Mouse (Mus musculus) neural tube, embryonic 15.5 days (tissue): ENCODE results near the gene Stim1. TPM values are rescaled to one million over a fixed set of nuclear protein-coding genes. Genes with fewer than 3 reads are reported as not detected.
"Not testable (repeated sequence)": the region's sequence is repeated elsewhere in the genome, so short reads cannot be mapped to it uniquely, and the experiment has no call there.

Source experiments
- ATAC-seq: fragments of 200-750 bp; cut with Nextera tagmentation; 2 replicates; pipeline ENCODE4 v1.8.0; 2017; ENCODE audit warnings: mild to moderate bottlenecking, moderate TSS enrichment, moderate library complexity; ENCODE audit not compliant: low FRiP score
- H3K27ac ChIP-seq: fragments of 300-500 bp; sonication (generic); replicated peaks from 2 replicates; pipeline ENCODE4 v1.5.1; 2015; ENCODE audit warnings: mild to moderate bottlenecking, inconsistent platforms
- H3K27me3 ChIP-seq: fragments of 300-500 bp; sonication (generic); replicated peaks from 2 replicates; pipeline ENCODE4 v1.6.1; 2015; ENCODE audit warnings: inconsistent platforms
- H3K36me3 ChIP-seq: fragments of 300-500 bp; sonication (generic); 2 replicates; pipeline ENCODE4 v1.6.1; 2015; ENCODE audit warnings: inconsistent platforms
- H3K4me1 ChIP-seq: fragments of 300-500 bp; sonication (generic); 2 replicates; pipeline ENCODE4 v1.6.1; 2015; ENCODE audit warnings: inconsistent platforms
- H3K4me2 ChIP-seq: fragments of 300-500 bp; sonication (generic); 2 replicates; pipeline ENCODE4 v1.6.1; 2015; ENCODE audit warnings: inconsistent platforms, mild to moderate bottlenecking, moderate library complexity
- H3K4me3 ChIP-seq: fragments of 300-500 bp; sonication (generic); replicated peaks from 2 replicates; pipeline ENCODE4 v1.5.1; 2015; ENCODE audit warnings: mild to moderate bottlenecking, inconsistent platforms
- H3K9ac ChIP-seq: fragments of 300-500 bp; sonication (generic); replicated peaks from 2 replicates; pipeline ENCODE4 v1.6.1; 2015; ENCODE audit warnings: mild to moderate bottlenecking, inconsistent platforms
- H3K9me3 ChIP-seq: fragments of 300-500 bp; sonication (generic); replicated peaks from 2 replicates; pipeline ENCODE4 v1.6.1; 2016; ENCODE audit warnings: inconsistent platforms
- WGBS: fragments of 180-500 bp; shearing (Covaris S2); methylation state at CpG from one replicate; pipeline ENCODE4 v1.1.7; 2015; ENCODE audit warnings: mixed read lengths; 5-methylcytosine and 5-hydroxymethylcytosine counted together
- polyA plus RNA-seq: library from polyadenylated mRNA; unstranded; fragments of >200 nt; fragmentation: Nextera tagmentation; extraction: Ambion mirVana; gene quantifications from 2 replicates; pipeline ENCODE4 v1.2.1, GENCODE M21; 2015

The Stim1 gene
- polyA plus RNA-seq, 1 experiment from 2014 or later: 13.2 TPM

GRCm38 (mm10) chr7:102250631-102251214, 16.9 kb upstream of the Stim1 start:
- Histone ChIP-seq H3K36me3 (no peaks in the 10 kb centered on the region), H3K27ac (peak overlapping the region; percentile 88), H3K9me3 (no peaks in the 10 kb centered on the region), H3K4me3 (peak overlapping the region; percentile 69), H3K4me1 (peaks cover 47% of the 10 kb centered on the region), H3K4me2 (peak overlapping the region; percentile 96), H3K27me3 (no peaks in the 10 kb centered on the region), H3K9ac (peak overlapping the region; percentile 77)
- peak; percentile 77 for ATAC-seq
- under 1% methylated on average over 33 of the region's 33 CpGs for WGBS

GRCm38 (mm10) chr7:102253631-102254030, 14.0 kb upstream of the Stim1 start:
- Histone ChIP-seq H3K36me3 (no peaks in the 10 kb centered on the region), H3K9ac (no peak overlapping the region), H3K4me2 (no peak overlapping the region), H3K4me1 (peaks cover 19% of the 10 kb centered on the region), H3K27ac (no peak overlapping the region), H3K9me3 (no peaks in the 10 kb centered on the region), H3K27me3 (no peaks in the 10 kb centered on the region), H3K4me3 (no peak overlapping the region)
- ATAC-seq: no peak
- WGBS: 83% methylated on average over 1 of the region's 1 CpGs

- ATAC-seq: no peak
- WGBS: 88% methylated on average over 3 of the region's 3 CpGs
- no peaks in the 10 kb centered on the region for H3K36me3 ChIP-seq
Observed at GRCm38 (mm10) chr7:102255954-102256353, 11.7 kb upstream of the Stim1 start, which contains the start of gene Rhog. TSS of gene Rhog (minus strand) at chr7:102256054.

GRCm38 (mm10) chr7:102256636-102257035, 11.0 kb upstream of the Stim1 start:
- no peak overlapping the region for H3K27ac ChIP-seq
- H3K27me3 ChIP-seq: no peaks in the 10 kb centered on the region
- H3K4me1 ChIP-seq: no peaks in the 10 kb centered on the region
- no peaks in the 10 kb centered on the region for H3K36me3 ChIP-seq
- no peak overlapping the region for H3K4me2 ChIP-seq
- no peak for ATAC-seq
- no peak overlapping the region for H3K4me3 ChIP-seq
- WGBS: 84% methylated on average over 3 of the region's 3 CpGs
- no peaks in the 10 kb centered on the region for H3K9me3 ChIP-seq
- H3K9ac ChIP-seq: no peak overlapping the region

More at GRCm38 (mm10) chr7:102255954-102256353, 11.7 kb upstream of the Stim1 start, which contains the start of gene Rhog:
- H3K4me2 ChIP-seq: no peak within 1 kb of the TSS
- no peak within 1 kb of the TSS for H3K9ac ChIP-seq
- no peaks in the 10 kb centered on the region for H3K9me3 ChIP-seq
- H3K27me3 ChIP-seq: no peaks in the 10 kb centered on the region
- H3K4me3 ChIP-seq: no peak within 1 kb of the TSS
- H3K27ac ChIP-seq: no peak within 1 kb of the TSS
- H3K4me1 ChIP-seq: peaks cover 6% of the 10 kb centered on the region

GRCm38 (mm10) chr7:102258189-102258588, 9.4 kb upstream of the Stim1 start:
- Histone ChIP-seq H3K27me3 (no peaks in the 10 kb centered on the region), H3K27ac (no peak overlapping the region), H3K9me3 (no peaks in the 10 kb centered on the region), H3K9ac (no peak overlapping the region), H3K4me2 (no peak overlapping the region), H3K4me1 (no peaks in the 10 kb centered on the region), H3K36me3 (no peaks in the 10 kb centered on the region), H3K4me3 (no peak overlapping the region)
- peak; percentile 75; the same call in 1 of the 2 replicates for ATAC-seq
- WGBS: 17% methylated on average over 4 of the region's 4 CpGs

- Histone ChIP-seq H3K4me3 (no peak overlapping the region), H3K9me3 (no peaks in the 10 kb centered on the region), H3K27me3 (no peaks in the 10 kb centered on the region), H3K9ac (no peak overlapping the region), H3K27ac (no peak overlapping the region), H3K4me2 (no peak overlapping the region), H3K36me3 (no peaks in the 10 kb centered on the region), H3K4me1 (no peaks in the 10 kb centered on the region)
- no peak for ATAC-seq
- WGBS: 61% methylated on average over 3 of the region's 3 CpGs
Observed at GRCm38 (mm10) chr7:102258753-102259152, 8.9 kb upstream of the Stim1 start.

- H3K9ac ChIP-seq: no peak overlapping the region
- H3K4me2 ChIP-seq: no peak overlapping the region
- ATAC-seq: no peak
- no peaks in the 10 kb centered on the region for H3K36me3 ChIP-seq
- WGBS: 88% methylated on average over 10 of the region's 10 CpGs
- H3K4me3 ChIP-seq: no peak overlapping the region
- H3K4me1 ChIP-seq: no peaks in the 10 kb centered on the region
- H3K9me3 ChIP-seq: no peaks in the 10 kb centered on the region
- H3K27ac ChIP-seq: no peak overlapping the region
- H3K27me3 ChIP-seq: no peaks in the 10 kb centered on the region
Observed at GRCm38 (mm10) chr7:102259716-102260479, 7.7 kb upstream of the Stim1 start.

GRCm38 (mm10) chr7:102260518-102260917, 7.1 kb upstream of the Stim1 start:
- H3K9ac ChIP-seq: no peak overlapping the region
- H3K27me3 ChIP-seq: no peaks in the 10 kb centered on the region
- no peak overlapping the region for H3K4me3 ChIP-seq
- H3K36me3 ChIP-seq: no peaks in the 10 kb centered on the region
- no peak overlapping the region for H3K4me2 ChIP-seq
- WGBS: 93% methylated on average over 1 of the region's 1 CpGs
- no peak overlapping the region for H3K27ac ChIP-seq
- no peaks in the 10 kb centered on the region for H3K4me1 ChIP-seq
- H3K9me3 ChIP-seq: no peaks in the 10 kb centered on the region
- no peak for ATAC-seq

- no peaks in the 10 kb centered on the region for H3K27me3 ChIP-seq
- H3K27ac ChIP-seq: no peak overlapping the region
- no peak overlapping the region for H3K4me2 ChIP-seq
- H3K9ac ChIP-seq: no peak overlapping the region
- 92% methylated on average over 2 of the region's 2 CpGs for WGBS
- no peak for ATAC-seq
- H3K4me1 ChIP-seq: peaks cover 4% of the 10 kb centered on the region; the same call in 1 of the 2 replicates
- H3K9me3 ChIP-seq: no peaks in the 10 kb centered on the region
- H3K4me3 ChIP-seq: no peak overlapping the region
- H3K36me3 ChIP-seq: no peaks in the 10 kb centered on the region
Observed at GRCm38 (mm10) chr7:102263020-102263419, 4.6 kb upstream of the Stim1 start.

- H3K4me2 ChIP-seq, H3K9ac ChIP-seq, H3K36me3 ChIP-seq, H3K4me3 ChIP-seq, H3K27ac ChIP-seq, H3K9me3 ChIP-seq, ATAC-seq, H3K27me3 ChIP-seq: not testable (repeated sequence)
- 96% methylated on average over 10 of the region's 10 CpGs for WGBS
- peaks cover 17% of the 10 kb centered on the region for H3K4me1 ChIP-seq
Observed at GRCm38 (mm10) chr7:102266021-102266400, 1.6 kb upstream of the Stim1 start.

GRCm38 (mm10) chr7:102266401-102267042, 1.1 kb upstream of the Stim1 start:
- Histone ChIP-seq H3K9me3 (no peaks in the 10 kb centered on the region), H3K4me1 (peaks cover 17% of the 10 kb centered on the region), H3K27ac (no peak overlapping the region), H3K4me2 (peak overlapping the region; percentile 82), H3K27me3 (no peaks in the 10 kb centered on the region), H3K36me3 (no peaks in the 10 kb centered on the region), H3K9ac (no peak overlapping the region), H3K4me3 (peak overlapping the region; percentile 81; the same call in 1 of the 2 replicates)
- ATAC-seq: peak; percentile 42
- WGBS: 56% methylated on average over 14 of the region's 14 CpGs
